Mouse (Mus musculus) lung, adult 2 months (tissue): ENCODE results near the gene Satb2.

Experiments used
- CTCF ChIP-seq: fragments of 200-500 bp; IDR thresholded peaks from 2 replicates; pipeline ENCODE4 v1.5.1; 2011; ENCODE audit warnings: mild to moderate bottlenecking, low read length, control low read depth; ENCODE audit not compliant: insufficient read depth
- POLR2A ChIP-seq: fragments of 200-500 bp; IDR thresholded peaks from 2 replicates; pipeline ENCODE4 v1.6.1; 2011; ENCODE audit warnings: low read depth, mild to moderate bottlenecking, control low read depth, low read length, borderline replicate concordance; ENCODE audit errors: extremely low read depth

DNA sequence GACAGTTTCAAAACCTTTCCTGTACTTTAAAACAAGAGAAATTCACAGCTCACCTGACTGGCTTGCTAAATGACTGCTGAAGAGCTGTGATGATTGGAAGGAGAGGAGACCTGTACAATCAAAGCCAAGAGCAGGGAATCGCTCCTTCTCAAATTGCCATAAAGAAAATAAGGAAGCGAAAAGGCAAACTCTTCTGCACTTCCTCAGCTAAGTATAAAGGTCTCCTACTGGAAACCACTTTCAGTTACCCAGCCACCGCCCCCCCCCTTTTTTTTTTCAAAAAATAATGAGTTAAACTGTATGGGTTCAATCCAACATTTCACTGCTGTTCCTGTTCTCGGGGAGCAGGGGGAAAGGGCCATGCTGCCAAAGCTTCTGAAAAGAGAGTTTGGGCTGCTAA is 15.2 kb downstream of the Satb2 start:
- no peak for TF ChIP-seq CTCF
- TF ChIP-seq POLR2A: no peak
